ENCODE assay signal across 8 mouse cellular contexts in the genomic region with DNA sequence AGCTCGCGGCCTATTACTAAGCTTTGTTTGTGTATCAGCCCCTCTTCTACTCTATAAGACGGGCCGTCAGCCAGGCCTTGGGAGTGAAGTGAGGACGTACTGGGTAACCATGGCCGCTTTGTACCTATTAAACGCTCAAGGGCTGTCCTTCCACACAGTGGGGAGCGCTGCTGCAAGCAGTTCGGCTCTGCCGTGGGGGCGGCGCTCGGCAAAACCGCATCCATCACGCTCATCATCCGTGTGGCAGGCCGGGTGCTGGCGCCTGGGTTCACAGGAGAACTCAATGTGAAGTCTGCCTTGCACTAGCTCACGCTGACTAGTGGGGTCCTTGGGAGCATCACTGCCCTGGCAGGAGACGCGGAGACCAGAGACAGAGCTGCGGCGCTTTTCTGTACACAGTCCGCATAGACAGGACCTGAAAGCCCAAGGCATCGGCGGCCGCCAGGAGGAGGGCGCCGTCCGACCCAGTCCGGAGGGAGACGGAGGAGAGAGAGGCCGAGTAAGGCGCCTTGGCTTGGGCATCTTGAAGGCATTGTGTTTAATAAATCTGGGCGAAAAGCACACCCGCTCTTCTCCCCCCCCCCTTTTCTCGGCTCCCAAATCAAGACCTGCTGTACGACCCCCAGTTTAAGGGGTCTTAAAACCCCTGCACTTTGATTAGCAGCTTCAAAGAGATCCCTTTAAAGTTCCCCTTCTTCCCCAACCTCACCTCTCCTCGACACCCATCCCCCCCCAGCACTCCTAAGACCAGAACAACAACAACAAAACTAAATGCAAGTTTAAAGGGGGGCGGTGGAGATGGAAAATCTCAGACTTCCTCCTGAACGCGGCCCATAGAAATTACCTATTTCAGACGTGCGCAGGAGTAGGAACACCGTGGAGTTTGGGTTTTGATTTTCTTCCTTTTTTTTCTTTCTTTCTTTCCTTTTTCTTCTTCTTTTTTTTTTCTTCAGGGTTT. TPM values are rescaled to one million over a fixed set of nuclear protein-coding genes. Genes with fewer than 3 reads are reported as not detected.
DNase-seq lines count a peak whose midpoint lies in the region; ATAC-seq and TF ChIP-seq lines count a peak whose summit lies in the region.

No protein-coding gene starts in this region.

- peak overlapping the region; percentile 96 for H3K4me2 ChIP-seq in liver, postnatal 0 days (ENCODE audit: low read depth, low read length)

- peaks cover 35% of the 10 kb centered on the region for H3K27me3 ChIP-seq in liver, postnatal 0 days (ENCODE audit: insufficient read depth, low read length)

- H3K36me3 ChIP-seq in liver, postnatal 0 days (replicated peaks; ENCODE audit: insufficient read depth, low read length), result no peaks in the 10 kb centered on the region

- 0 out of 2 replicates have a peak, but pooled peaks have one; percentile 3 for ATAC-seq in granulocyte monocyte progenitor cell, adult 5-6 weeks (replicated peaks; ENCODE audit: poor library complexity, severe bottlenecking)
- ATAC-seq in liver, postnatal 0 days, result no peak
- no peak for ATAC-seq in monocyte, adult 5-6 weeks (replicated peaks; ENCODE audit: insufficient number of reproducible peaks, low FRiP score, low TSS enrichment, poor library complexity, severe bottlenecking)

- 2% methylated on average over 45 of the region's 45 CpGs for WGBS in liver, postnatal 0 days (ENCODE audit: insufficient replicate concordance)

- TF ChIP-seq CTCF in liver, postnatal 0 days (IDR thresholded peaks at IDR 0.05; ENCODE audit: low read depth), result 0 out of 2 replicates have a peak, but pooled peaks have one; percentile 21

- DNase-seq in urinary bladder, adult 18-20 months (ENCODE audit: low spot score in 2 of 2), result peak; percentile 24 to 50
- no peak for DNase-seq in urinary bladder, postnatal 36 days (ENCODE audit: low spot score in 2 of 2)
- DNase-seq in cerebellum, adult 9-10 months, result peak; percentile 74
- peak; percentile 66 for DNase-seq in kidney, adult 18-20 months
- DNase-seq in liver, postnatal 0 days, result peak; percentile 42
- DNase-seq in ovary, postnatal 36 days (ENCODE audit: low spot score), result peak; percentile 65

- no peaks in the 10 kb centered on the region for H3K9me3 ChIP-seq in liver, postnatal 0 days (ENCODE audit: low read length)

- H3K27ac ChIP-seq in liver, postnatal 0 days (ENCODE audit: low read depth), result no peak overlapping the region

- peak overlapping the region; percentile 49 for H3K9ac ChIP-seq in liver, postnatal 0 days (replicated peaks)

- peaks cover 64% of the 10 kb centered on the region for H3K4me1 ChIP-seq in liver, postnatal 0 days (ENCODE audit: insufficient read depth)

- peak overlapping the region; percentile 11 for H3K4me3 ChIP-seq in liver, postnatal 0 days (ENCODE audit: low read depth, low read length)

- no peak for TF ChIP-seq EP300 in liver, postnatal 0 days (IDR thresholded peaks at IDR 0.05; ENCODE audit: low read depth)

RNA-seq across cellular contexts. Expression of gene Tle3, which starts 2.6 kb away (rescaled TPM):
- total RNA-seq in granulocyte monocyte progenitor cell, adult 5-6 weeks (2014; fragmentation: Nextera tagmentation), result 83.8 and 91.4 TPM in 2 replicates
- 34.6 and 40.9 TPM in 2 replicates for total RNA-seq in granulocyte monocyte progenitor cell, adult 5-6 weeks (2017)
- polyA plus RNA-seq in liver, postnatal 0 days (2015; fragmentation: Nextera tagmentation; extraction: Ambion mirVana), result 3.2 and 3.6 TPM in 2 replicates
- 96.0 to 177 TPM (median 119 TPM) in 3 replicates for total RNA-seq in monocyte, adult 5-6 weeks (2017)

Comparison
In these comparisons a context has a peak if more than half of its experiments do, and no peak if none do; other contexts are left out.
1. DNase-seq: peak in urinary bladder, adult 18-20 months (2 of 2), cerebellum, adult 9-10 months (single experiment), kidney, adult 18-20 months (single experiment), liver, postnatal 0 days (single experiment) and ovary, postnatal 36 days (single experiment); none in urinary bladder, postnatal 36 days (0 of 2).